Mouse (Mus musculus) lung, embryonic 16.5 days (tissue): ENCODE measurements around the gene Eif2b3. TPM values are rescaled to one million over a fixed set of nuclear protein-coding genes. Genes with fewer than 3 reads are reported as not detected.
A peak's percentile ranks its signal among the peaks of the same experiment; 100 is the strongest.

ENCODE experiments used
- ATAC-seq: fragments of 200-750 bp; cut with Nextera tagmentation; 2 replicates; pipeline ENCODE4 v1.8.0; 2017; ENCODE audit warnings: low read depth, mild to moderate bottlenecking, moderate library complexity
- H3K27ac ChIP-seq: fragments of 300-500 bp; sonication (generic); 2 replicates; pipeline ENCODE4 v1.5.1; 2014; ENCODE audit warnings: mild to moderate bottlenecking, control low read depth, low read length
- H3K27me3 ChIP-seq: fragments of 300-500 bp; sonication (generic); 2 replicates; pipeline ENCODE4 v1.6.1; 2014; ENCODE audit warnings: low read depth, low read length, mixed read lengths; ENCODE audit not compliant: control insufficient read depth, insufficient read depth
- H3K36me3 ChIP-seq: fragments of 300-500 bp; sonication (generic); 2 replicates; pipeline ENCODE4 v1.6.1; 2014; ENCODE audit warnings: low read length; ENCODE audit not compliant: control insufficient read depth, insufficient read depth
- H3K4me1 ChIP-seq: fragments of 300-500 bp; sonication (generic); replicated peaks from 2 replicates; pipeline ENCODE4 v1.6.1; 2014; ENCODE audit warnings: low read length, mixed read lengths; ENCODE audit not compliant: control insufficient read depth, insufficient read depth
- H3K4me2 ChIP-seq: fragments of 300-500 bp; sonication (generic); 2 replicates; pipeline ENCODE4 v1.6.1; 2014; ENCODE audit warnings: low read depth, low read length, control low read depth
- H3K4me3 ChIP-seq: fragments of 300-500 bp; sonication (generic); 2 replicates; pipeline ENCODE4 v1.5.1; 2014; ENCODE audit warnings: mild to moderate bottlenecking, low read length, control low read depth
- H3K9ac ChIP-seq: fragments of 300-500 bp; sonication (generic); 2 replicates; pipeline ENCODE4 v1.6.1; 2014; ENCODE audit warnings: low read length, control low read depth
- H3K9me3 ChIP-seq: fragments of 300-500 bp; sonication (generic); 2 replicates; pipeline ENCODE4 v1.6.1; 2016; ENCODE audit warnings: low read length; ENCODE audit not compliant: control insufficient read depth
- WGBS: fragments of 180-500 bp; shearing (Covaris S2); extraction: QIAGEN DNeasy Blood & Tissue Kit; methylation state at CpG from one replicate; pipeline ENCODE4 v1.1.7; 2014; 5-methylcytosine and 5-hydroxymethylcytosine counted together
- polyA plus RNA-seq: library from polyadenylated mRNA; unstranded; fragments of >200 nt; fragmentation: Nextera tagmentation; extraction: Ambion mirVana; gene quantifications from 2 replicates; pipeline ENCODE4 v1.2.1, GENCODE M21; 2015

Eif2b3 gene
- 27.8 and 29.7 TPM in 2 replicates for polyA plus RNA-seq

DNA sequence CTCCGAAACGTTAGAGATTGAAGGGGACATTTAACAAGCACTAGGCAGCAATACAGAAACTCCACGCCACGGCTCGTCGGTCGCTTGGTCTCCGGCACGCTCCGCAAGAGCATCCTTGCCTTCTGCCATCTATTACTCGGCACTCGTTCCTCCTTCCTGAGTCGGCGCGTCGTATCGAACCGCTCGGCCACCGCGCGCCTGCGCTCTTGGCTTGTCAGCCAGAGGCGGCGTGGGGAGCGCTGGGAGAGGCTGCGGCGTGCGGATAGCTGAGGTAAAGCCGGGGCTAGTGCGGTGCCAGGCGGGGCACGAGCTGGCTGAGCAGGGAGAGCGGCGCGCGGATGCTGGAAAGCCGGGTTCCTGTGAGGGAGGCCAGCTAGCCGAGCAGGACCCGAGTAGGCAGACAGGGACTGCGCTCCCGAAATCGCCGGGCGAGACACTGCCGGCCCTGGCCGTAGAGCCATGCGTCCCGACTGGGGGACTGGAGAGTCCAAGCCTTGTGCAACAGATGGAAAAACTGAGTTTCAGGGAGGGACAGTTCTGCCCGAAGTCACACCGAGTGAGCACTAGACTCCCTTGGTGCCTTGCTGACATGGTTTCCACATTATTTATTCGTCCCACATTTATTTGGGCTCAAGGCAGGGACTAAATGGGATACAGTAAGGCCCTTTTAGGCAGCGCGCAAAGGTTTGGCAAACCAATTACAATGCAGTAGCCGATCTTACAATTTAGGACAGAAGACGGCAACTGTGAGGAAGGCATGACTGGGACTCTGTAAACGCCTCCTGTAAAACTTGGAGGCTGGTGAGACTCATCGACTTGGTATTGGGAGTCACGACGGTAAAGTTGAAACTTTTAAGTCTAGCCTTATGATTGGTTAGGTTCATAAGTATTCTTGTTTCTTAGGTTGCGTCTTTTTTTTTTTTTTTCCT is at the start of gene Eif2b3:
TSS of gene Eif2b3 (plus strand) at position 197 of the 929 bp plus-strand sequence.
- under 1% methylated on average over 61 of the region's 61 CpGs for WGBS
- peak within 1 kb of the TSS; percentile 79 for H3K4me3 ChIP-seq
- no peaks in the 10 kb centered on the region for H3K27me3 ChIP-seq
- peak; percentile 98 for ATAC-seq
- H3K9ac ChIP-seq, result peak within 1 kb of the TSS; percentile 84
- no peaks in the 10 kb centered on the region for H3K9me3 ChIP-seq
- peaks cover 6% of the 10 kb centered on the region for H3K4me1 ChIP-seq
- no peak within 1 kb of the TSS for H3K27ac ChIP-seq
- H3K36me3 ChIP-seq, result peaks cover 9% of the 10 kb centered on the region; the same call in 1 of the 2 replicates
- peak within 1 kb of the TSS; percentile 61 for H3K4me2 ChIP-seq

GRCm38 (mm10) chr4:116976503-116976902 is 42.7 kb upstream of the Eif2b3 start:
- no peak for ATAC-seq
- H3K4me3 ChIP-seq, result no peak overlapping the region
- no peak overlapping the region for H3K4me2 ChIP-seq
- 53% methylated on average over 2 of the region's 2 CpGs for WGBS
- H3K27me3 ChIP-seq, result no peaks in the 10 kb centered on the region
- H3K27ac ChIP-seq, result no peak overlapping the region
- no peaks in the 10 kb centered on the region for H3K4me1 ChIP-seq
- H3K9me3 ChIP-seq, result no peaks in the 10 kb centered on the region
- H3K9ac ChIP-seq, result no peak overlapping the region
- H3K36me3 ChIP-seq, result no peaks in the 10 kb centered on the region

DNA sequence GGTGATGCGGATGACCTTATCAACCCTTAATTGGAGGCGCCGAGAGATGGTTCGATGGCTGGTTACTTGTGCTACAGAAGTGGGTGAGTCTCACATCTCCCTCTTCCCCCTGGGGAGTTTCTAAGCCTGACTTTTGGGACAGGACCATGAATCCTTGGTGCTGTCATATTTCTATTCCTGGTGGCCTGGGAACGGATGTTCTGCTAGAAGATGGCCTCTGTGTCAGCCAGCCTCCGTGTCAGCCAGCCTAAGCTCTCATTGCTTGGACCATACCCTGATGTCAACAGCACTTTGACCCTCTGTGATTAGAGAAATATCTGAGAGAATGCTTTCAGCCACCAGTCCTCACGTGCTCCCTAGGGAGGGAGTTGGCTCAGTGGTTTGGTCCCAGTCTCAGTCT is 33.5 kb upstream of the Eif2b3 start:
- H3K4me2 ChIP-seq, result no peak overlapping the region
- no peak overlapping the region for H3K9ac ChIP-seq
- no peak overlapping the region for H3K4me3 ChIP-seq
- no peak for ATAC-seq
- H3K9me3 ChIP-seq, result no peaks in the 10 kb centered on the region
- H3K27ac ChIP-seq, result no peak overlapping the region
- 85% methylated on average over 7 of the region's 7 CpGs for WGBS
- no peaks in the 10 kb centered on the region for H3K4me1 ChIP-seq
- H3K27me3 ChIP-seq, result no peaks in the 10 kb centered on the region
- H3K36me3 ChIP-seq, result peaks cover under 1% of the 10 kb centered on the region; the same call in 1 of the 2 replicates

DNA sequence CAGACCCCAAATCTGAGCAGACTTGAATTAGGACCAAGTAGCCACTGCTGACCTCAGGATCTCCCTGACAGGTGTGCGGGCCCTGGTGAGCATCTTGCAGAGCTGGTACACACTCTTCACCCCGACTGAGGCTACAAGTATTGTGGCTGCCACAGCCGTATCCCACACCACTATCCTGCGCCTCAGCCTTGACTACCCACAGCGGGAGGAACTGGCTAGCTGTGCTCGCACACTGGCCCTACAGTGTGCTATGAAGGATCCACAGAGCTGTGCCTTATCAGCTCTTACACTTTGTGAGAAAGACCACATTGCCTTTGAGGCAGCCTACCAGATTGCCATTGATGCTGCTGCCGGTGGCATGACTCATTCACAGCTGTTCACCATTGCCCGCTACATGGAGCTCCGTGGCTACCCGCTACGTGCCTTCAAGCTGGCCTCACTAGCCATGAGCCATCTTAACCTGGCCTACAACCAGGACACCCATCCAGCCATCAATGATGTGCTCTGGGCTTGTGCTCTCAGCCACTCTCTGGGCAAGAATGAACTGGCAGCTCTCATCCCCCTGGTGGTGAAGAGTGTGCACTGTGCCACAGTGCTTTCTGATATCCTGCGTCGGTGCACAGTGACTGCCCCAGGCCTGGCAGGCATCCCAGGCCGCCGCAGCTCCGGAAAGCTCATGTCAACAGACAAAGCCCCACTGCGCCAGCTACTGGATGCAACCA is 32.6 kb upstream of the Eif2b3 start:
- Histone ChIP-seq H3K4me3 (no peak overlapping the region), H3K36me3 (peaks cover 2% of the 10 kb centered on the region; the same call in 1 of the 2 replicates), H3K4me2 (no peak overlapping the region), H3K27ac (no peak overlapping the region), H3K4me1 (no peaks in the 10 kb centered on the region), H3K9me3 (no peaks in the 10 kb centered on the region), H3K9ac (no peak overlapping the region), H3K27me3 (no peaks in the 10 kb centered on the region)
- 54% methylated on average over 17 of the region's 17 CpGs for WGBS
- peak; percentile 85 for ATAC-seq

DNA sequence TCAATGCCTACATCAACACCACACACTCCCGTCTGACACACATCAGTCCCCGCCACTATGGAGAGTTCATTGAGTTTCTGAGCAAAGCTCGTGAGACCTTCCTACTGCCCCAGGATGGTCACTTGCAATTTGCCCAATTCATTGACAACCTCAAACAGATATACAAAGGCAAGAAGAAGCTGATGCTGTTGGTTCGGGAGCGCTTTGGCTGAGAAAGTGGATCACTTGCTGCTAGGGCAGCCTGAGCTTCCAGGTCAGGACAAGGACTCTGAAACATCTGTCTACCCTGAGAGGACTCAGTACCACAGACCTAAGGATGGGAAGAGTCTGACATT is 32.1 kb upstream of the Eif2b3 start:
- Histone ChIP-seq H3K4me3 (no peak overlapping the region), H3K9me3 (no peaks in the 10 kb centered on the region), H3K4me2 (no peak overlapping the region), H3K4me1 (no peaks in the 10 kb centered on the region), H3K27me3 (no peaks in the 10 kb centered on the region), H3K9ac (no peak overlapping the region), H3K27ac (no peak overlapping the region), H3K36me3 (peaks cover 2% of the 10 kb centered on the region; the same call in 1 of the 2 replicates)
- WGBS, result 59% methylated on average over 5 of the region's 5 CpGs
- ATAC-seq, result peak; percentile 4; the same call in 1 of the 2 replicates

DNA sequence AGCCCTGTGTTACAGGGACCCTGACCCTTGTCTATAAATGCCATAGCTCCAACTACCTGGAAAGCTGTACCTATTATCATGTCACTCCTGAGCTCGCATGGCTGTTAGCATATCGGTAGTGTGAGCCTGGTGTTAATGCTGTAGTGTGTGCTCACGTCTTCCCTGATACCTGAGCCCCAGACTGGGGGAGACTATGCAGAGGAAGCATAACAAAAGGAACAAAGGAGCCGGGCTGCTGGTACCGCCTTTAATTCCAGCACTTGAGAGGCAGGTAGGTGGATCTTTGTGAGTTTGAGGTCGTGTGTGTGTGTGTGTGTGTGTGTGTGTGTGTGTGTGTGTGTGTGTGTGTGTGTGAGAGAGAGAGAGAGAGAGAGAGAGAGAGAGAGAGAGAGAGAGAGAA is 29.5 kb upstream of the Eif2b3 start:
- Histone ChIP-seq H3K4me1 (peaks cover 8% of the 10 kb centered on the region), H3K36me3 (peaks cover 2% of the 10 kb centered on the region; the same call in 1 of the 2 replicates), H3K4me2 (no peak overlapping the region), H3K9me3 (no peaks in the 10 kb centered on the region), H3K27me3 (no peaks in the 10 kb centered on the region), H3K27ac (no peak overlapping the region), H3K4me3 (no peak overlapping the region), H3K9ac (no peak overlapping the region)
- ATAC-seq, result no peak
- WGBS, result 70% methylated on average over 6 of the region's 6 CpGs

- H3K36me3 ChIP-seq, result peaks cover 2% of the 10 kb centered on the region; the same call in 1 of the 2 replicates
- H3K27me3 ChIP-seq, result no peaks in the 10 kb centered on the region
- H3K27ac ChIP-seq, result no peak overlapping the region
- H3K4me1 ChIP-seq, result peaks cover 14% of the 10 kb centered on the region
- WGBS, result 10% methylated on average over 7 of the region's 7 CpGs
- H3K9ac ChIP-seq, result no peak overlapping the region
- no peaks in the 10 kb centered on the region for H3K9me3 ChIP-seq
- ATAC-seq, result no peak
- H3K4me2 ChIP-seq, result no peak overlapping the region
- no peak overlapping the region for H3K4me3 ChIP-seq
Measured at GRCm38 (mm10) chr4:116991366-116991765, 27.8 kb upstream of the Eif2b3 start.

DNA sequence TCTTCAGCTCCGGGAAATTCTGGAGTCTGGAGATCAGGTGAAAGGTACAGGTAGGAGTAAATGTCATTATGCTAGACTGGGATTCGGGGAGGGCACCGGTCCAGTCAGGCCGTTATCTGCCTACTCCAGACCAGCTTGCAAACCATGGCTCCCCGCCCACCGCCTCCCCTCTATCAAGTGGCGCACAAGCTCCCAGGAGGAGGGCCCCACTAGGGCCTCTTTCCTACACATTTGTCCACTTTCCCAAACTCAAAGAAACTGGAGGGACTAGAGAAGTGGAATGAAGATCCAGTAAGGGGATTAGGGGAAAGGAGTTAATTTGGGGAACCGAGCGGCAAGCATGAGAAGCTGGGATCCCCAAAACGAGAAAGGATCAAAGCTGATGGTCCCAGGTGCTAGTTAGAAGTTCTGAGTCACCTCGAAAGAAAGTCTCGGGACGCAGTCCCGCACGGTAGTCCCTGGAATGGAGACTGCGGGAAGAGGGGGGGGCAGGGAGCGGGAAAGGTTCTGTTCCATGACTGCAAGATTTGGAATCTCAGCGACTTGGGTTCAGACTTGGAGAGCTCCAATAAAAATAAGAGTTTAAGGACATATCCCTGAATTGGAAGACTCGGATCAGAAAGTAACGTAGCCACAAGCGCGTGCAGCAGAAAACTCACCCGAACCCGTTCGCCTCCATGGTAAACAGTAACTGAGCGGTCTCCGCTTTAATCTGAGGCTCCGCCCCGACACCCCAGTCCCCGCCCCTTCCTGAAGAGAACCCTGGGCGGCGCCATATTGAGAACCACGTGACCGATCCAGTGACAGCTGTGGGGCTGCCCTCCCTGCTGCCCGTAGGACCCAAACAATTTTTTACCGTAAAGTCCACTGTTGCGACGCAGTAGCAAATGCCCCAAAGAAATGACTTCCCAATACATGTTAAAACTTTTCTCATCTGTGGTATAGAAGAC is 25.3 kb upstream of the Eif2b3 start, which contains the start of gene Urod:
TSS of gene Urod (minus strand) at position 742 of the 950 bp plus-strand sequence.
- Histone ChIP-seq H3K4me1 (peaks cover 14% of the 10 kb centered on the region), H3K4me2 (peak within 1 kb of the TSS; percentile 95), H3K27me3 (no peaks in the 10 kb centered on the region), H3K9me3 (no peaks in the 10 kb centered on the region), H3K9ac (peak within 1 kb of the TSS; percentile 86), H3K36me3 (peaks cover 2% of the 10 kb centered on the region; the same call in 1 of the 2 replicates), H3K27ac (peak within 1 kb of the TSS; percentile 58), H3K4me3 (peak within 1 kb of the TSS; percentile 91)
- ATAC-seq, result peak; percentile 96
- under 1% methylated on average over 38 of the region's 38 CpGs for WGBS
